Mouse (Mus musculus) thymus, adult 2 months (tissue): ENCODE measurements around the gene Tceanc.

Experiments
- CTCF ChIP-seq: fragments of 200-500 bp; IDR thresholded peaks from 2 replicates; pipeline ENCODE4 v1.5.1; 2012; ENCODE audit warnings: mild to moderate bottlenecking, control low read depth, low read length, moderate library complexity, borderline replicate concordance; ENCODE audit not compliant: control insufficient read depth, poor library complexity, insufficient read depth; ENCODE audit errors: extremely low read depth
- POLR2A ChIP-seq: fragments of 200-500 bp; IDR thresholded peaks from 2 replicates; pipeline ENCODE4 v1.6.1; 2012; ENCODE audit warnings: mild to moderate bottlenecking, low read length, control low read depth, moderate library complexity; ENCODE audit not compliant: control insufficient read depth, poor library complexity, insufficient read depth; ENCODE audit errors: extremely low read depth

DNA sequence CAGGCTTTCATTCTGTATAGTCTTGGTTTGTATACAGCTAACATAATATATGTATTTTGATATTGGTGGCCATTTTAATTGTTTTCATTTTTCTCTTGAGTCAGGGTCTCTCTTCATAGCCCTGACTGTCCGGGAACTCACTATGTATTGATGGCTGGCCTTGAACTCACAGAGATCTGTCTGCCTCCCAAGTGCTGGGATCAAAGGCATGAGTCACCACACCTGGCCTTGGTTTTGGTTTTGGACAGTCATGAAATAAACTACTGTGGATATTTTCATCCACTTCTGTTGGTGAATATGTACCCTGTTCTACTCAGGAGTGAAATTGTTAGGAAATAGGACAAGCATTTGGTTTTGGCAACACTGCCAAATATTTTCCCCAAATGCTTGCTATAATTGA lies 1.7 kb downstream of the Tceanc start:
- TF ChIP-seq CTCF (no peak), POLR2A (no peak)
